ENCODE assay signal across 18 mouse cellular contexts in genomic region chr4:13335810-13336311, GRCm38 (mm10).
DNase-seq lines count a peak whose midpoint lies in the region; ATAC-seq lines count a peak whose summit lies in the region.
"Had no signal": no experiment of that assay in that cellular context is flagged by ENCODE, and none has a peak within 500 bp of the region (broad histone marks: within the 10 kb centered on the region; RNA-seq: fewer than 3 reads in every experiment).

No protein-coding gene starts in this region.

- whole genome bisulfite sequencing in hindbrain, embryonic 10.5 days: 78% methylated on average over 12 of the region's 12 CpGs
- WGBS in hindbrain, embryonic 13.5 days: 60% methylated on average over 12 of the region's 12 CpGs
- 60% methylated on average over 12 of the region's 12 CpGs for WGBS in forebrain, embryonic 13.5 days
- 79% methylated on average over 12 of the region's 12 CpGs for WGBS in limb, embryonic 10.5 days
- 38% methylated on average over 12 of the region's 12 CpGs for WGBS in midbrain, embryonic 16.5 days
- 66% methylated on average over 12 of the region's 12 CpGs for WGBS in intestine, embryonic 15.5 days
- WGBS in kidney, embryonic 15.5 days: 81% methylated on average over 12 of the region's 12 CpGs

- H3K36me3 ChIP-seq in hindbrain, embryonic 10.5 days: no peaks in the 10 kb centered on the region
- no peaks in the 10 kb centered on the region for H3K36me3 ChIP-seq in hindbrain, embryonic 13.5 days
- H3K36me3 ChIP-seq in forebrain, embryonic 13.5 days (ENCODE audit: poor library complexity, severe bottlenecking): no peaks in the 10 kb centered on the region
- no peaks in the 10 kb centered on the region for H3K36me3 ChIP-seq in limb, embryonic 10.5 days
- H3K36me3 ChIP-seq in midbrain, embryonic 16.5 days (ENCODE audit: control insufficient read depth, insufficient read depth, low read length): no peaks in the 10 kb centered on the region
- H3K36me3 ChIP-seq in intestine, embryonic 15.5 days: no peaks in the 10 kb centered on the region
- H3K36me3 ChIP-seq in kidney, embryonic 15.5 days: no peaks in the 10 kb centered on the region
- H3K36me3 ChIP-seq: liver, embryonic 12.5 days had no signal

- no peak overlapping the region for H3K9ac ChIP-seq in hindbrain, embryonic 13.5 days
- H3K9ac ChIP-seq in forebrain, embryonic 13.5 days: no peak overlapping the region
- H3K9ac ChIP-seq in midbrain, embryonic 16.5 days (ENCODE audit: low read depth, low read length): no peak overlapping the region
- H3K9ac ChIP-seq in intestine, embryonic 15.5 days: no peak overlapping the region
- H3K9ac ChIP-seq in kidney, embryonic 15.5 days: no peak overlapping the region
- H3K9ac ChIP-seq: liver, embryonic 12.5 days; lung, embryonic 14.5 days had no signal

- no peaks in the 10 kb centered on the region for H3K27me3 ChIP-seq in hindbrain, embryonic 10.5 days (ENCODE audit: insufficient read depth, poor library complexity, severe bottlenecking)
- no peaks in the 10 kb centered on the region for H3K27me3 ChIP-seq in hindbrain, embryonic 13.5 days
- no peaks in the 10 kb centered on the region for H3K27me3 ChIP-seq in forebrain, embryonic 13.5 days
- H3K27me3 ChIP-seq in limb, embryonic 10.5 days (ENCODE audit: low read depth, poor library complexity, severe bottlenecking): no peaks in the 10 kb centered on the region
- H3K27me3 ChIP-seq in midbrain, embryonic 16.5 days (ENCODE audit: control insufficient read depth, insufficient read depth, low read depth, low read length): no peaks in the 10 kb centered on the region
- H3K27me3 ChIP-seq in intestine, embryonic 15.5 days (replicated peaks): no peaks in the 10 kb centered on the region
- no peaks in the 10 kb centered on the region for H3K27me3 ChIP-seq in kidney, embryonic 15.5 days
- H3K27me3 ChIP-seq: liver, embryonic 12.5 days had no signal

- no peaks in the 10 kb centered on the region for H3K9me3 ChIP-seq in hindbrain, embryonic 10.5 days
- H3K9me3 ChIP-seq in hindbrain, embryonic 13.5 days: no peaks in the 10 kb centered on the region
- no peaks in the 10 kb centered on the region for H3K9me3 ChIP-seq in forebrain, embryonic 13.5 days (replicated peaks)
- H3K9me3 ChIP-seq in limb, embryonic 10.5 days (replicated peaks): no peaks in the 10 kb centered on the region
- H3K9me3 ChIP-seq in midbrain, embryonic 16.5 days (replicated peaks; ENCODE audit: control insufficient read depth, low read length, poor library complexity, severe bottlenecking): no peaks in the 10 kb centered on the region
- H3K9me3 ChIP-seq in intestine, embryonic 15.5 days: no peaks in the 10 kb centered on the region
- no peaks in the 10 kb centered on the region for H3K9me3 ChIP-seq in kidney, embryonic 15.5 days (replicated peaks)
- H3K9me3 ChIP-seq: liver, embryonic 12.5 days had no signal

- no peak overlapping the region for H3K4me3 ChIP-seq in hindbrain, embryonic 10.5 days
- no peak overlapping the region for H3K4me3 ChIP-seq in hindbrain, embryonic 13.5 days
- no peak overlapping the region for H3K4me3 ChIP-seq in forebrain, embryonic 13.5 days
- H3K4me3 ChIP-seq in limb, embryonic 10.5 days: no peak overlapping the region
- no peak overlapping the region for H3K4me3 ChIP-seq in midbrain, embryonic 16.5 days (ENCODE audit: low read depth, low read length)
- H3K4me3 ChIP-seq in intestine, embryonic 15.5 days (replicated peaks): no peak overlapping the region
- no peak overlapping the region for H3K4me3 ChIP-seq in kidney, embryonic 15.5 days (replicated peaks)
- H3K4me3 ChIP-seq: gastrocnemius, adult 2 months; liver, embryonic 12.5 days had no signal

- ATAC-seq in hindbrain, embryonic 13.5 days (ENCODE audit: low FRiP score): no peak
- peak; percentile 36 for ATAC-seq in forebrain, embryonic 13.5 days
- ATAC-seq in midbrain, embryonic 16.5 days: peak; percentile 21; the same call in 1 of the 2 replicates
- ATAC-seq in intestine, embryonic 15.5 days: no peak
- ATAC-seq in kidney, embryonic 15.5 days (replicated peaks; ENCODE audit: low FRiP score): no peak
- ATAC-seq: liver, embryonic 12.5 days had no signal

- peaks cover 14% of the 10 kb centered on the region for H3K4me1 ChIP-seq in hindbrain, embryonic 10.5 days (replicated peaks)
- H3K4me1 ChIP-seq in hindbrain, embryonic 13.5 days (replicated peaks): peaks cover 30% of the 10 kb centered on the region
- H3K4me1 ChIP-seq in forebrain, embryonic 13.5 days: peaks cover 34% of the 10 kb centered on the region
- H3K4me1 ChIP-seq in limb, embryonic 10.5 days: peaks cover 11% of the 10 kb centered on the region
- H3K4me1 ChIP-seq in midbrain, embryonic 16.5 days (ENCODE audit: control insufficient read depth, insufficient read depth, low read length): peaks cover 16% of the 10 kb centered on the region
- H3K4me1 ChIP-seq in intestine, embryonic 15.5 days (replicated peaks): no peaks in the 10 kb centered on the region
- no peaks in the 10 kb centered on the region for H3K4me1 ChIP-seq in kidney, embryonic 15.5 days
- H3K4me1 ChIP-seq: liver, embryonic 12.5 days had no signal

- DNase-seq in hindbrain, embryonic 10.5 days (ENCODE audit: low spot score): no peak
- no peak for DNase-seq in limb, embryonic 10.5 days (ENCODE audit: low spot score)
- DNase-seq in kidney, postnatal 14 days: no peak
- DNase-seq: adrenal gland, postnatal 25 days; cerebellum, adult 11-12 months; cerebellum, postnatal 25 days; gastrocnemius, adult 2 months; kidney, adult 2 months; kidney, postnatal 36 days; thymus, postnatal 25 days had no signal

- no peak overlapping the region for H3K4me2 ChIP-seq in hindbrain, embryonic 13.5 days
- H3K4me2 ChIP-seq in forebrain, embryonic 13.5 days: peak overlapping the region; percentile 11; the same call in 1 of the 2 replicates
- H3K4me2 ChIP-seq in midbrain, embryonic 16.5 days (ENCODE audit: low read length): peak overlapping the region; percentile 31
- no peak overlapping the region for H3K4me2 ChIP-seq in intestine, embryonic 15.5 days (replicated peaks)
- H3K4me2 ChIP-seq in kidney, embryonic 15.5 days: no peak overlapping the region
- H3K4me2 ChIP-seq: heart, embryonic 11.5 days; liver, embryonic 12.5 days; lung, embryonic 14.5 days had no signal

- H3K27ac ChIP-seq in hindbrain, embryonic 10.5 days: peak overlapping the region; percentile 59; the same call in 1 of the 2 replicates
- H3K27ac ChIP-seq in hindbrain, embryonic 13.5 days: no peak overlapping the region
- 0 out of 2 replicates have a peak overlapping the region, but pooled peaks have one; percentile 51 for H3K27ac ChIP-seq in forebrain, embryonic 13.5 days
- H3K27ac ChIP-seq in limb, embryonic 10.5 days: peak overlapping the region; percentile 58
- no peak overlapping the region for H3K27ac ChIP-seq in midbrain, embryonic 16.5 days (ENCODE audit: low read length)
- H3K27ac ChIP-seq in intestine, embryonic 15.5 days: no peak overlapping the region
- H3K27ac ChIP-seq in kidney, embryonic 15.5 days: no peak overlapping the region
- H3K27ac ChIP-seq: gastrocnemius, adult 2 months; liver, embryonic 12.5 days had no signal

Comparison
In these comparisons a context has a peak if more than half of its experiments do, and no peak if none do; other contexts are left out.
1. H3K27ac ChIP-seq: peak in hindbrain, embryonic 10.5 days (single experiment), forebrain, embryonic 13.5 days (single experiment) and limb, embryonic 10.5 days (single experiment); none in hindbrain, embryonic 13.5 days (single experiment), midbrain, embryonic 16.5 days (single experiment), intestine, embryonic 15.5 days (single experiment) and kidney, embryonic 15.5 days (single experiment).
2. ATAC-seq: peak in forebrain, embryonic 13.5 days (single experiment) and midbrain, embryonic 16.5 days (single experiment); none in hindbrain, embryonic 13.5 days (single experiment), intestine, embryonic 15.5 days (single experiment) and kidney, embryonic 15.5 days (single experiment).
3. H3K4me2 ChIP-seq: peak in forebrain, embryonic 13.5 days (single experiment) and midbrain, embryonic 16.5 days (single experiment); none in hindbrain, embryonic 13.5 days (single experiment), intestine, embryonic 15.5 days (single experiment) and kidney, embryonic 15.5 days (single experiment).